Mouse (Mus musculus) CH12.LX (cell line): ENCODE measurements at regions not wholly inside any gene's neighbourhood (a gene's known extent, or its start where the extent isn't known, plus 50 kb on each side); places are given as distances from the start of the nearest gene placed in this dataset.

Experiments used
- DNase-seq: peaks from one replicate; pipeline ENCODE4 v3.0.0-alpha.2; 2013; ENCODE audit errors: extremely low read depth
- H3K27ac ChIP-seq: 2 replicates; pipeline ENCODE4 v1.5.1; 2012; ENCODE audit warnings: low read depth, mild to moderate bottlenecking, control low read depth, moderate library complexity; ENCODE audit not compliant: insufficient read depth
- H3K27me3 ChIP-seq: replicated peaks from 2 replicates; pipeline ENCODE3; 2012; ENCODE audit warnings: inconsistent platforms
- H3K36me3 ChIP-seq, 2 experiments: replicated peaks in 1 of 2; 2 replicates each; pipeline versions ENCODE3 to v1.6.1; 2012; ENCODE audit warnings: inconsistent platforms in 1 of 2, low read length in 1 of 2, mild to moderate bottlenecking in 1 of 2, mixed read lengths in 1 of 2, moderate library complexity in 1 of 2; ENCODE audit not compliant: control insufficient read depth in 1 of 2, insufficient read depth in 1 of 2
- H3K4me1 ChIP-seq, 2 experiments: 2 replicates each; pipeline ENCODE4 v1.6.1; 2012; ENCODE audit warnings: inconsistent platforms in 1 of 2, moderate library complexity in 1 of 2; ENCODE audit not compliant: insufficient read depth in 2 of 2, control insufficient read depth in 1 of 2
- H3K4me2 ChIP-seq: 2 replicates; pipeline ENCODE4 v1.6.1; 2012; ENCODE audit warnings: low read depth, mild to moderate bottlenecking, control low read depth; ENCODE audit not compliant: poor library complexity, insufficient read depth, severe bottlenecking
- H3K4me3 ChIP-seq, 3 experiments: fragments of 150-350 bp in 1 of 3; sonication (generic) in 1 of 3; replicated peaks in 1 of 3; 2 replicates each; pipeline versions ENCODE3 to v1.5.1; 2011 to 2012; ENCODE audit warnings: low read depth in 2 of 3, low read length in 2 of 3, mild to moderate bottlenecking in 2 of 3, moderate library complexity in 2 of 3, control low read depth in 1 of 3, improper control_type of control experiment in 1 of 3, inconsistent platforms in 1 of 3, mixed read lengths in 1 of 3; ENCODE audit not compliant: poor library complexity in 1 of 3
- H3K79me2 ChIP-seq: replicated peaks from 2 replicates; pipeline ENCODE4 v1.6.1; 2012; ENCODE audit warnings: mild to moderate bottlenecking, moderate library complexity; ENCODE audit not compliant: control insufficient read depth, poor library complexity, insufficient read depth, severe bottlenecking; ENCODE audit errors: extremely low read depth
- H3K9ac ChIP-seq: 2 replicates; pipeline ENCODE4 v1.6.1; 2012; ENCODE audit warnings: low read depth, mild to moderate bottlenecking, control low read depth, moderate library complexity; ENCODE audit not compliant: insufficient read depth
- H3K9me3 ChIP-seq: replicated peaks from 2 replicates; pipeline ENCODE3; 2012; ENCODE audit warnings: low read length, inconsistent platforms, mixed read lengths
- E2F4 ChIP-seq: IDR thresholded peaks from 2 replicates; pipeline ENCODE4 v1.6.1; 2011; ENCODE audit warnings: low read depth, low read length, improper control_type of control experiment; ENCODE audit not compliant: insufficient replicate concordance
- ELF1 ChIP-seq: IDR thresholded peaks from 2 replicates; pipeline ENCODE4 v1.6.1; 2014; ENCODE audit warnings: low read depth, mild to moderate bottlenecking, inconsistent platforms, low read length, improper control_type of control experiment
- HCFC1 ChIP-seq: IDR thresholded peaks from 2 replicates; pipeline ENCODE4 v1.6.1; 2012; ENCODE audit warnings: low read depth, mild to moderate bottlenecking, inconsistent platforms, low read length, improper control_type of control experiment
- JUN ChIP-seq: IDR thresholded peaks from 2 replicates; pipeline ENCODE4 v1.6.1; 2011; ENCODE audit warnings: low read depth, mild to moderate bottlenecking, low read length, improper control_type of control experiment, moderate library complexity; ENCODE audit not compliant: insufficient read depth
- JUND ChIP-seq: conservative IDR thresholded peaks from 2 replicates; pipeline ENCODE4 v1.6.1; 2011; ENCODE audit warnings: low read depth, low read length, improper control_type of control experiment
- KAT2A ChIP-seq: IDR thresholded peaks from 2 replicates; pipeline ENCODE4 v1.6.1; 2012; ENCODE audit warnings: low read length, improper control_type of control experiment, inconsistent platforms; ENCODE audit not compliant: insufficient replicate concordance
- MAX ChIP-seq: IDR thresholded peaks from 2 replicates; pipeline ENCODE4 v1.6.1; 2011; ENCODE audit warnings: low read length, improper control_type of control experiment
- MYC ChIP-seq: IDR thresholded peaks from 2 replicates; pipeline ENCODE4 v1.6.1; 2011; ENCODE audit warnings: low read depth, mild to moderate bottlenecking, improper control_type of control experiment, low read length
- NRF1 ChIP-seq: IDR thresholded peaks from 2 replicates; pipeline ENCODE4 v1.6.1; 2014; ENCODE audit warnings: low read depth, mild to moderate bottlenecking, inconsistent platforms, low read length, improper control_type of control experiment, moderate library complexity
- POLR2A ChIP-seq: IDR thresholded peaks from 2 replicates; pipeline ENCODE4 v1.6.1; 2011; ENCODE audit warnings: low read depth, mild to moderate bottlenecking, improper control_type of control experiment, low read length
- RAD21 ChIP-seq: IDR thresholded peaks from 2 replicates; pipeline ENCODE4 v1.6.1; 2011; ENCODE audit warnings: low read depth, mild to moderate bottlenecking, low read length, improper control_type of control experiment, moderate library complexity
- RCOR1 ChIP-seq: conservative IDR thresholded peaks from 2 replicates; pipeline ENCODE4 v1.6.1; 2012; ENCODE audit warnings: low read depth, mild to moderate bottlenecking, inconsistent platforms, low read length, improper control_type of control experiment
- SIN3A ChIP-seq: IDR thresholded peaks from 2 replicates; pipeline ENCODE4 v1.6.1; 2012; ENCODE audit warnings: low read length, improper control_type of control experiment, inconsistent platforms
- TBP ChIP-seq: conservative IDR thresholded peaks from 2 replicates; pipeline ENCODE4 v1.6.1; 2011; ENCODE audit warnings: low read depth, low read length, improper control_type of control experiment
- USF2 ChIP-seq: conservative IDR thresholded peaks from 2 replicates; pipeline ENCODE4 v1.6.1; 2011; ENCODE audit warnings: low read depth, low read length, improper control_type of control experiment
- ZC3H11A ChIP-seq: IDR thresholded peaks from 2 replicates; pipeline ENCODE4 v1.6.1; 2012; ENCODE audit warnings: low read depth, mild to moderate bottlenecking, inconsistent platforms, low read length, improper control_type of control experiment
- dilution Hi-C: fragments of 300-500 bp; cut with MboI; formaldehyde crosslinking; loops from 2 replicates; pipeline ENCODE4 v1.14.3; 2020; ENCODE audit warnings: low sequenced_read_pairs; ENCODE audit not compliant: extremely low pct_unique_long_range_greater_than_20kb, extremely low pct_ligation_motif_present
- in situ Hi-C: fragments of 300-500 bp; cut with MboI; formaldehyde crosslinking; loops from 3 replicates; pipeline ENCODE4 v1.14.3; 2019; ENCODE audit warnings: low sequenced_read_pairs, low pct_ligation_motif_present, low pct_unique_long_range_greater_than_20kb, mixed read lengths

DNA sequence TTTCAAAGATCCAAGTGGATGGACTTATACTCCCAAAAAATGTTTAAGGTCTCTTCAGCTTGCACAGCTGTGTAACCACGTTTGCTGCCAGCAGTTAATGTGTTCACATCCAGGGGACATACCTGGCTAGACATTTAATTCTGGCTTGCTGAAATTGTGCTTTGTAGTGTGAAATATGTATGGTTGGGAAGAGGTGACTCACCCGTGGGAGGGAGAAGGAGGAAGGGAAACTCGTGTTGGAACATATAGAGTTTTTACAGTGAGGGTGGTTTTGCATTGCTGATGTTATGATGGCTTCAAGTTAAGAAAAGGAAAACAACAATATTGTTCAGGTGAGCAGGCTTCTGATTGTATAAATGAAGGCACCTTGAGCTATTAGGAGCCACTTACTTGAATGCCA is 916.4 kb downstream of the Pcdh18 start:
- H3K4me2 ChIP-seq = no peak overlapping the region
- no peak for TF ChIP-seq HCFC1
- no peak for TF ChIP-seq E2F4
- no peak for TF ChIP-seq ZC3H11A
- no peak for TF ChIP-seq JUND
- TF ChIP-seq JUN = no peak
- TF ChIP-seq TBP = no peak
- TF ChIP-seq KAT2A = no peak
- no peak for TF ChIP-seq POLR2A
- no peak overlapping the region for H3K27ac ChIP-seq
- H3K36me3 ChIP-seq = no peaks in the 10 kb centered on the region
- peaks cover 30% of the 10 kb centered on the region for H3K9me3 ChIP-seq
- H3K4me1 ChIP-seq = no peaks in the 10 kb centered on the region
- H3K4me3 ChIP-seq = no peak overlapping the region
- no peaks in the 10 kb centered on the region for H3K27me3 ChIP-seq
- dilution Hi-C loops = no loop called here
- in situ Hi-C loops = no loop called here
- H3K9ac ChIP-seq = no peak overlapping the region
- H3K79me2 ChIP-seq = no peaks in the 10 kb centered on the region
- DNase-seq = no peak

DNA sequence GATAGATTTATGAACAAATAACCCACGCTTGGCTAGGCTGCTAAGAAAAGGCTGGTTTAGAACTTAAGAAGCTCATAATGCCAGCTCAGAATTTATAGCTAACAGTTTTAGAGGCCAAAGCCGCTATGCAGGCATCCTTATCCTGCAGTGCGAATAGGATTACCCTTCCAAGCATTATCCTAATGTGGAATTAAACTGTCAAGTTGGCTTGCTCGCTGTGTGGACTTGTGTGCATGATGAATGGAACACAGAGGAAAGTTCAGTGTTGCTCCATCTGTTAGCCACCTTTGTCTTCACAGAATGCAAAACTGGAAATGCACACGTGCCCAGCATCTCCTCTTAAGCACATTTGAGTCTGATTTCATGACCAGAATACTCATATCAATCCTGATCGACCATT is 933.8 kb downstream of the Pcdh18 start:
- no peaks in the 10 kb centered on the region for H3K27me3 ChIP-seq
- dilution Hi-C loops = no loop called here
- H3K9me3 ChIP-seq = peaks cover 17% of the 10 kb centered on the region
- no peak overlapping the region for H3K9ac ChIP-seq
- no peak overlapping the region for H3K4me3 ChIP-seq
- H3K79me2 ChIP-seq = no peaks in the 10 kb centered on the region
- H3K27ac ChIP-seq = no peak overlapping the region
- no peak for DNase-seq
- H3K4me1 ChIP-seq = no peaks in the 10 kb centered on the region
- H3K36me3 ChIP-seq = no peaks in the 10 kb centered on the region
- TF ChIP-seq HCFC1 (no peak), USF2 (no peak), KAT2A (no peak), MYC (no peak)
- H3K4me2 ChIP-seq = no peak overlapping the region
- in situ Hi-C loops = no loop called here

DNA sequence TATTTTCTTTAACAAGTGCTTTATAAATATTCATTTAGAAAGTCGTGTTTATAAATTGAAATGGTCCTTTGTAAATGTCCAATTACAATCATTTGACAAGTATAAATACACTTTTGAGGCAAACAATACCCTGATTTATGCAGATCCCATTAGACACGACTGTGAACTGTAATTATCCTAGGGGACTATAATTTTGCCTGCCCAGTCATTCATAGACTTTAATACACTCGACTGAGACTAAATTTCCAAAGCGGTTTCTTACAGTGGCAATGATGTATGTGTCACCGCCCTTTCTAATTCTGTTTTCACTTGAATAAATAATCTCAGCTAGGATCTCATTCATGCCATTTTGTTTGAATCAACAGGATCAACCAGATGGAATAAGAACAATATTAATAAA is 952.7 kb downstream of the Pcdh18 start:
- Histone ChIP-seq H3K4me2 (no peak overlapping the region), H3K9me3 (peaks cover 14% of the 10 kb centered on the region), H3K27me3 (no peaks in the 10 kb centered on the region), H3K36me3 (no peaks in the 10 kb centered on the region), H3K9ac (no peak overlapping the region), H3K27ac (no peak overlapping the region), H3K79me2 (no peaks in the 10 kb centered on the region), H3K4me1 (no peaks in the 10 kb centered on the region), H3K4me3 (no peak overlapping the region)
- in situ Hi-C loops = no loop called here
- DNase-seq = no peak
- dilution Hi-C loops = no loop called here
- no peak for TF ChIP-seq KAT2A
- no peak for TF ChIP-seq NRF1
- TF ChIP-seq ELF1 = no peak
- no peak for TF ChIP-seq RCOR1
- no peak for TF ChIP-seq SIN3A
- no peak for TF ChIP-seq ZC3H11A
- TF ChIP-seq MAX = no peak
- no peak for TF ChIP-seq RAD21
